Mouse (Mus musculus): Measurements from ENCODE around the gene Gpd1l.

DNA sequence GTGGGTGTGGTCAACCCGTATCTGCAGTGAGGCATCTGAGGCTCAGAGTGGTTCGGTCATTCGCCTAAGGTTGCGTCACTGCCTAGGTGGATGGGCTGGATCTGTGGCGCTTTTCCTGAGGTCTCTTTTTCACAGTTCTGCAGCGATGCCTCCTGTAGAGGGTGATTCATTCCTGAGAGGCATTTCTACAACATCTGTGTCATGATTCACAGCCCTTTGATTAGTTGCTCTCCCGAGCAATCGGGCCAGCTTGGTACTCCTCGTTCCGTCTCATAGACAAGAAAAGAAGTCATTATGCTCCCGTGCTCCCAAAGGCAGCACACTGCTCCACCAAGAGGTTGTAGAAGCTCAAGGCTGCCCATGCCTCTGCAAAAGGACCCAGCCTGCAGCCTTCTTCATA is 78.5 kb downstream of the Gpd1l start:
- TF ChIP-seq CTCF (IDR thresholded peaks at IDR 0.05; ENCODE audit: low read depth), result no peak
- TF ChIP-seq EP300 (IDR thresholded peaks at IDR 0.05; ENCODE audit: low read depth), result no peak
